Mouse (Mus musculus): ENCODE data around the gene Lrp6. TPM values are rescaled to one million over a fixed set of nuclear protein-coding genes. Genes with fewer than 3 reads are reported as not detected.

Lrp6 gene
- polyA plus RNA-seq, 1 experiment: 8.4 TPM

DNA sequence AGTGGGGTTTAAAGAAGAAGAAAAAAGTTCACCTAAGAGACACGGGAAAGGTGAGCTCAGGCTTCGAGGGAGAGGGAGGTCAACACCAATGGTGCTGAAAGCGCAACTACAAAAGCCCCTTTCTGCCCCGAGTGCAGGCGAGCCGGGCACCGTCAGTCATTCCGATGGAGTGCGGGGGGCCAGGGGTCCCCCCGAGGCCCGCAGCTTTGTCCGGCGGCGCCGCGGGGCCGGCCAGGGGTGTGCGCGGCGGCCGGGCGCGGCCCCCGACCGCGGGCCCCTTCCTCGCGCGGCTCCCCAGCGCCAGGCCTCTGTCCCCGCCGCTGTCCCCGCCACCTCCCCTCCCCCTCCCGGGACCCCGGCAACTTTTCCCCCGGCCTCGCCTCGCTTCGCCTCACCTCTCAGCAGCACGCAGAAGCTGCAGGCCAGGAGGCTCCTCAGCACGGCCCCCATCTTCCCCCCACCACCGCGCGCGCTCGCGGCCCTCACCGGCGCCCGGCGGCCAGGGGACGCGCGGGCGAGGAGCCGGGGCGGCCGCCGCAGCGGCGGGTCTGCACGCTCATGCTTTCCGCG is 432 bp downstream of the Lrp6 start:
- peak overlapping the region; percentile 94 for H3ac ChIP-seq (ENCODE audit: control insufficient read depth, insufficient read length)
- no peaks in the 10 kb centered on the region for H3K36me3 ChIP-seq (ENCODE audit: control insufficient read depth, insufficient read depth)
- no peaks in the 10 kb centered on the region for H3K27me3 ChIP-seq (ENCODE audit: control insufficient read depth, insufficient read depth, insufficient read length)
- TF ChIP-seq POLR2A (IDR thresholded peaks at IDR 0.05; ENCODE audit: insufficient read length, low read depth) (no peak), MYOD1 (IDR thresholded peaks at IDR 0.05; ENCODE audit: control insufficient read depth in 1 of 3, insufficient read length in 2 of 3, low read depth in 2 of 3) (no peak), E2F4 (IDR thresholded peaks at IDR 0.05; ENCODE audit: insufficient read depth) (no peak)
- H3K4me2 ChIP-seq (ENCODE audit: low read depth): peak overlapping the region; percentile 83
- peaks cover 50% of the 10 kb centered on the region for H3K79me2 ChIP-seq (ENCODE audit: control insufficient read depth, insufficient read depth)
- peak overlapping the region; percentile 75 for H3K4me3 ChIP-seq

- H3K36me3 ChIP-seq (ENCODE audit: control insufficient read depth, insufficient read depth): no peaks in the 10 kb centered on the region
- TF ChIP-seq REST (IDR thresholded peaks at IDR 0.05; ENCODE audit: insufficient read depth, insufficient read length) (no peak), POLR2AphosphoS2 (IDR thresholded peaks at IDR 0.05; ENCODE audit: insufficient read length, low read depth) (no peak), TCF12 (IDR thresholded peaks at IDR 0.05; ENCODE audit: insufficient read depth, poor library complexity, severe bottlenecking) (no peak), MYOG (IDR thresholded peaks at IDR 0.05; ENCODE audit: control insufficient read depth in 1 of 3, insufficient read depth in 1 of 3, insufficient read length in 2 of 3, low read depth in 2 of 3) (no peak), MYOD1 (IDR thresholded peaks at IDR 0.05; ENCODE audit: control insufficient read depth in 1 of 3, insufficient read length in 2 of 3, low read depth in 2 of 3) (no peak), TCF3 (IDR thresholded peaks at IDR 0.05; ENCODE audit: insufficient read length, low read depth) (no peak), MAX (IDR thresholded peaks at IDR 0.05; ENCODE audit: low read depth) (no peak), CEBPB (IDR thresholded peaks at IDR 0.05; ENCODE audit: insufficient read depth, poor library complexity, severe bottlenecking) (no peak), E2F4 (IDR thresholded peaks at IDR 0.05; ENCODE audit: insufficient read depth) (no peak), SRF (IDR thresholded peaks at IDR 0.05; ENCODE audit: control insufficient read depth, insufficient read length, low read depth) (no peak)
- H3K4me3 ChIP-seq: peak overlapping the region; percentile 75
- H3K27me3 ChIP-seq (ENCODE audit: control insufficient read depth, insufficient read depth, insufficient read length): no peaks in the 10 kb centered on the region
- peak overlapping the region; percentile 83 for H3K4me2 ChIP-seq (ENCODE audit: low read depth)
- H3K79me2 ChIP-seq (ENCODE audit: control insufficient read depth, insufficient read depth): peaks cover 56% of the 10 kb centered on the region
- peak overlapping the region; percentile 94 for H3ac ChIP-seq (ENCODE audit: control insufficient read depth, insufficient read length)
Measured at GRCm38 (mm10) chr6:134565606-134566247, 1.0 kb downstream of the Lrp6 start.

- Histone ChIP-seq H3K4me2 (ENCODE audit: low read depth) (peak overlapping the region; percentile 83), H3ac (ENCODE audit: control insufficient read depth, insufficient read length) (no peak overlapping the region), H3K27me3 (ENCODE audit: control insufficient read depth, insufficient read depth, insufficient read length) (no peaks in the 10 kb centered on the region), H3K4me3 (no peak overlapping the region), H3K36me3 (ENCODE audit: control insufficient read depth, insufficient read depth) (no peaks in the 10 kb centered on the region), H3K79me2 (ENCODE audit: control insufficient read depth, insufficient read depth) (peaks cover 68% of the 10 kb centered on the region)
- TF ChIP-seq POLR2AphosphoS2 (IDR thresholded peaks at IDR 0.05; ENCODE audit: insufficient read length, low read depth): no peak
- no peak for TF ChIP-seq TCF12 (IDR thresholded peaks at IDR 0.05; ENCODE audit: insufficient read depth, poor library complexity, severe bottlenecking)
- no peak for TF ChIP-seq SRF (IDR thresholded peaks at IDR 0.05; ENCODE audit: control insufficient read depth, insufficient read length, low read depth)
- TF ChIP-seq E2F4 (IDR thresholded peaks at IDR 0.05; ENCODE audit: insufficient read depth): no peak
- TF ChIP-seq MYOG (IDR thresholded peaks at IDR 0.05; ENCODE audit: control insufficient read depth in 1 of 3, insufficient read depth in 1 of 3, insufficient read length in 2 of 3, low read depth in 2 of 3): no peak
- TF ChIP-seq CEBPB (IDR thresholded peaks at IDR 0.05; ENCODE audit: insufficient read depth, poor library complexity, severe bottlenecking): no peak
- TF ChIP-seq MAX (IDR thresholded peaks at IDR 0.05; ENCODE audit: low read depth): no peak
- TF ChIP-seq POLR2A (IDR thresholded peaks at IDR 0.05; ENCODE audit: insufficient read length, low read depth): no peak
- no peak for TF ChIP-seq TCF3 (IDR thresholded peaks at IDR 0.05; ENCODE audit: insufficient read length, low read depth)
- TF ChIP-seq USF1 (IDR thresholded peaks at IDR 0.05; ENCODE audit: low read depth): no peak
- TF ChIP-seq MYOD1 (IDR thresholded peaks at IDR 0.05; ENCODE audit: control insufficient read depth in 1 of 3, insufficient read length in 2 of 3, low read depth in 2 of 3): no peak
- TF ChIP-seq REST (IDR thresholded peaks at IDR 0.05; ENCODE audit: insufficient read depth, insufficient read length): no peak
Measured at GRCm38 (mm10) chr6:134564539-134564938, 2.2 kb downstream of the Lrp6 start.

- Histone ChIP-seq H3K4me3 (no peak overlapping the region), H3K36me3 (ENCODE audit: control insufficient read depth, insufficient read depth) (no peaks in the 10 kb centered on the region), H3ac (ENCODE audit: control insufficient read depth, insufficient read length) (no peak overlapping the region), H3K4me2 (ENCODE audit: low read depth) (no peak overlapping the region), H3K27me3 (ENCODE audit: control insufficient read depth, insufficient read depth, insufficient read length) (no peaks in the 10 kb centered on the region), H3K79me2 (ENCODE audit: control insufficient read depth, insufficient read depth) (peaks cover 95% of the 10 kb centered on the region)
- TF ChIP-seq MYOG (IDR thresholded peaks at IDR 0.05; ENCODE audit: control insufficient read depth in 1 of 3, insufficient read depth in 1 of 3, insufficient read length in 2 of 3, low read depth in 2 of 3) (no peak), E2F4 (IDR thresholded peaks at IDR 0.05; ENCODE audit: insufficient read depth) (no peak), POLR2A (IDR thresholded peaks at IDR 0.05; ENCODE audit: insufficient read length, low read depth) (no peak), MAX (IDR thresholded peaks at IDR 0.05; ENCODE audit: low read depth) (no peak), USF1 (IDR thresholded peaks at IDR 0.05; ENCODE audit: low read depth) (no peak), TCF3 (IDR thresholded peaks at IDR 0.05; ENCODE audit: insufficient read length, low read depth) (no peak), MYOD1 (IDR thresholded peaks at IDR 0.05; ENCODE audit: control insufficient read depth in 1 of 3, insufficient read length in 2 of 3, low read depth in 2 of 3) (no peak), CEBPB (IDR thresholded peaks at IDR 0.05; ENCODE audit: insufficient read depth, poor library complexity, severe bottlenecking) (no peak), POLR2AphosphoS2 (IDR thresholded peaks at IDR 0.05; ENCODE audit: insufficient read length, low read depth) (no peak), TCF12 (IDR thresholded peaks at IDR 0.05; ENCODE audit: insufficient read depth, poor library complexity, severe bottlenecking) (no peak), REST (IDR thresholded peaks at IDR 0.05; ENCODE audit: insufficient read depth, insufficient read length) (no peak), SRF (IDR thresholded peaks at IDR 0.05; ENCODE audit: control insufficient read depth, insufficient read length, low read depth) (no peak)
Measured at GRCm38 (mm10) chr6:134559635-134560034, 7.1 kb downstream of the Lrp6 start.

Measured in myocyte (in vitro differentiated cells).